Mouse (Mus musculus) left cerebral cortex, adult 11 months (tissue): ENCODE results near the gene Ttc41.

Experiments used
- DNase-seq: peaks from one replicate; pipeline ENCODE4 v3.0.0; 2022; ENCODE audit warnings: low spot score

The Ttc41 gene

GRCm38 (mm10) chr10:86784126-86784675 lies 78.6 kb downstream of the Ttc41 start:
- no peak for DNase-seq

- no peak for DNase-seq
These were observed 79.8 kb downstream of the Ttc41 start for GRCm38 (mm10) chr10:86785396-86785795.

GRCm38 (mm10) chr10:86786083-86786482 lies 80.5 kb downstream of the Ttc41 start:
- DNase-seq = no peak

- DNase-seq = no peak
These were observed 82.6 kb downstream of the Ttc41 start for GRCm38 (mm10) chr10:86788193-86788592.

GRCm38 (mm10) chr10:86789146-86789672 lies 83.6 kb downstream of the Ttc41 start:
- DNase-seq = no peak

- DNase-seq = no peak
These were observed 86.0 kb downstream of the Ttc41 start for GRCm38 (mm10) chr10:86791507-86792184.

GRCm38 (mm10) chr10:86793509-86793951 lies 87.9 kb downstream of the Ttc41 start:
- DNase-seq = no peak

- DNase-seq = no peak
These were observed 88.6 kb downstream of the Ttc41 start for GRCm38 (mm10) chr10:86794196-86794595.

- DNase-seq = no peak
These were observed 89.4 kb downstream of the Ttc41 start for GRCm38 (mm10) chr10:86794794-86795535.

- DNase-seq = no peak
These were observed 90.6 kb downstream of the Ttc41 start for GRCm38 (mm10) chr10:86796073-86796741.

- no peak for DNase-seq
These were observed 101.8 kb downstream of the Ttc41 start for GRCm38 (mm10) chr10:86807362-86807761.

- no peak for DNase-seq
These were observed 102.6 kb downstream of the Ttc41 start for GRCm38 (mm10) chr10:86808013-86808758.

- DNase-seq = no peak
These were observed 104.4 kb downstream of the Ttc41 start for GRCm38 (mm10) chr10:86810000-86810399.

- no peak for DNase-seq
These were observed 105.0 kb downstream of the Ttc41 start for GRCm38 (mm10) chr10:86810612-86811011.

GRCm38 (mm10) chr10:86814292-86815131 lies 108.9 kb downstream of the Ttc41 start:
- DNase-seq = no peak

- DNase-seq = no peak
These were observed 109.5 kb downstream of the Ttc41 start for GRCm38 (mm10) chr10:86815133-86815532.

GRCm38 (mm10) chr10:86819649-86820165 lies 114.1 kb downstream of the Ttc41 start:
- DNase-seq = no peak

GRCm38 (mm10) chr10:86821014-86821413 lies 115.4 kb downstream of the Ttc41 start:
- no peak for DNase-seq

GRCm38 (mm10) chr10:86824093-86824492 lies 118.5 kb downstream of the Ttc41 start:
- no peak for DNase-seq

- DNase-seq = no peak
These were observed 119.3 kb downstream of the Ttc41 start for GRCm38 (mm10) chr10:86824871-86825270.
